Mouse (Mus musculus) hindbrain, embryonic 14.5 days (tissue): ENCODE results near the gene Pms1. TPM values are rescaled to one million over a fixed set of nuclear protein-coding genes. Genes with fewer than 3 reads are reported as not detected.

ENCODE experiments used
- polyA plus RNA-seq: library from polyadenylated mRNA; unstranded; fragments of >200 nt; fragmentation: Nextera tagmentation; extraction: Ambion mirVana; gene quantifications from 2 replicates; pipeline ENCODE4 v1.2.1, GENCODE M21; 2014

Gene Pms1
- polyA plus RNA-seq, 1 experiment from 2014 or later: 10.6 TPM

Other genes starting within 250 kb of the Pms1 start
- 0.25 TPM in 2 replicates for gene Mstn, start 235.4 kb downstream of the Pms1 start, polyA plus RNA-seq
- gene 1700019A02Rik, start 109.4 kb downstream of the Pms1 start, polyA plus RNA-seq: not detected in 2 replicates
- 55.8 and 64.8 TPM in 2 replicates for gene Ormdl1, start 77 bp upstream of the Pms1 start, polyA plus RNA-seq
- not detected in 2 replicates for gene Gm28778, start 93 bp upstream of the Pms1 start, polyA plus RNA-seq
- gene Osgepl1, start 16.6 kb upstream of the Pms1 start, polyA plus RNA-seq: 20.8 and 21.1 TPM in 2 replicates
- gene Asdurf, start 55.6 kb upstream of the Pms1 start, polyA plus RNA-seq: 7.8 and 18.3 TPM in 2 replicates
- 2.7 and 2.9 TPM in 2 replicates for gene Gm28551, start 55.6 kb upstream of the Pms1 start, polyA plus RNA-seq
- gene Asnsd1, start 55.7 kb upstream of the Pms1 start, polyA plus RNA-seq: 61.4 and 67.4 TPM in 2 replicates